Mouse (Mus musculus): ENCODE results near the gene Sfi1.
"Not testable (repeated sequence)": the region's sequence is repeated elsewhere in the genome, so short reads cannot be mapped to it uniquely, and the experiment has no call there.

The Sfi1 gene

GRCm38 (mm10) chr11:3173425-3174318 lies 19.6 kb downstream of the Sfi1 start:
- DNase-seq (ENCODE audit: low spot score) = peak; percentile 88

GRCm38 (mm10) chr11:3172526-3172925 lies 20.7 kb downstream of the Sfi1 start:
- not testable (repeated sequence) for DNase-seq (ENCODE audit: low spot score)

- DNase-seq (ENCODE audit: low spot score) = peak; percentile 79
Observed at GRCm38 (mm10) chr11:3171931-3172330, 21.3 kb downstream of the Sfi1 start.

GRCm38 (mm10) chr11:3169042-3169441 lies 24.2 kb downstream of the Sfi1 start:
- peak; percentile 71 for DNase-seq (ENCODE audit: low spot score)

- DNase-seq (ENCODE audit: low spot score) = peak; percentile 77
Observed at GRCm38 (mm10) chr11:3167571-3168001, 25.7 kb downstream of the Sfi1 start.

- not testable (repeated sequence) for DNase-seq (ENCODE audit: low spot score)
Observed at GRCm38 (mm10) chr11:3167129-3167528, 26.1 kb downstream of the Sfi1 start.

GRCm38 (mm10) chr11:3166321-3166720 lies 26.9 kb downstream of the Sfi1 start:
- not testable (repeated sequence) for DNase-seq (ENCODE audit: low spot score)

- DNase-seq (ENCODE audit: low spot score) = not testable (repeated sequence)
Observed at GRCm38 (mm10) chr11:3165210-3165782, 28.0 kb downstream of the Sfi1 start.

GRCm38 (mm10) chr11:3163661-3164060 lies 29.6 kb downstream of the Sfi1 start:
- DNase-seq (ENCODE audit: low spot score) = not testable (repeated sequence)

GRCm38 (mm10) chr11:3163122-3163521 lies 30.1 kb downstream of the Sfi1 start:
- DNase-seq (ENCODE audit: low spot score) = peak; percentile 73

- DNase-seq (ENCODE audit: low spot score) = peak; percentile 85
Observed at GRCm38 (mm10) chr11:3162236-3162897, 30.9 kb downstream of the Sfi1 start.

- peak; percentile 83 for DNase-seq (ENCODE audit: low spot score)
Observed at GRCm38 (mm10) chr11:3161370-3161769, 31.9 kb downstream of the Sfi1 start.

- not testable (repeated sequence) for DNase-seq (ENCODE audit: low spot score)
Observed at GRCm38 (mm10) chr11:3158800-3159199, 34.5 kb downstream of the Sfi1 start.

GRCm38 (mm10) chr11:3157996-3158395 lies 35.3 kb downstream of the Sfi1 start:
- peak; percentile 54 for DNase-seq (ENCODE audit: low spot score)

- DNase-seq (ENCODE audit: low spot score) = not testable (repeated sequence)
Observed at GRCm38 (mm10) chr11:3156991-3157390, 36.3 kb downstream of the Sfi1 start.

GRCm38 (mm10) chr11:3153666-3154397 lies 39.4 kb downstream of the Sfi1 start:
- peak; percentile 81 for DNase-seq (ENCODE audit: low spot score)

GRCm38 (mm10) chr11:3151358-3151757 lies 41.9 kb downstream of the Sfi1 start:
- peak; percentile 72 for DNase-seq (ENCODE audit: low spot score)

- DNase-seq (ENCODE audit: low spot score) = not testable (repeated sequence)
Observed at GRCm38 (mm10) chr11:3150677-3151003, 42.6 kb downstream of the Sfi1 start.

GRCm38 (mm10) chr11:3150003-3150676 lies 43.1 kb downstream of the Sfi1 start:
- DNase-seq (ENCODE audit: low spot score) = peak; percentile 81

GRCm38 (mm10) chr11:3149471-3149870 lies 43.8 kb downstream of the Sfi1 start:
- not testable (repeated sequence) for DNase-seq (ENCODE audit: low spot score)

- DNase-seq (ENCODE audit: low spot score) = not testable (repeated sequence)
Observed at GRCm38 (mm10) chr11:3146806-3147205, 46.5 kb downstream of the Sfi1 start.

Measured in testis, postnatal 10 days (tissue).